Mouse (Mus musculus): ENCODE measurements around the gene Neurl3.

- TF ChIP-seq POLR2A (IDR thresholded peaks at IDR 0.05; ENCODE audit: low read depth, low read length): no peak
- TF ChIP-seq CTCF (IDR thresholded peaks at IDR 0.05; ENCODE audit: borderline replicate concordance, insufficient read depth, low read length): no peak
Observed at GRCm38 (mm10) chr1:36272546-36272945, 1.9 kb downstream of the Neurl3 start.
